Mouse (Mus musculus) ES-E14 (cell line): ENCODE data around the gene Hist1h3e.
"Not testable (repeated sequence)": the region's sequence is repeated elsewhere in the genome, so short reads cannot be mapped to it uniquely, and the experiment has no call there.

Source experiments
- HCFC1 ChIP-seq: IDR thresholded peaks from 2 replicates; pipeline ENCODE4 v1.6.1; 2012; ENCODE audit warnings: low read length, inconsistent platforms, borderline replicate concordance; ENCODE audit not compliant: insufficient read depth
- MAFK ChIP-seq: IDR thresholded peaks from 2 replicates; pipeline ENCODE4 v1.6.1; 2014; ENCODE audit warnings: mild to moderate bottlenecking, low read depth, low read length, inconsistent platforms; ENCODE audit not compliant: insufficient read depth
- ZC3H11A ChIP-seq: IDR thresholded peaks from 2 replicates; pipeline ENCODE4 v1.6.1; 2012; ENCODE audit warnings: low read depth, mild to moderate bottlenecking, inconsistent platforms, low read length, borderline replicate concordance
- ZNF384 ChIP-seq: IDR thresholded peaks from 2 replicates; pipeline ENCODE4 v1.6.1; 2012; ENCODE audit warnings: low read depth, low read length, inconsistent platforms

DNA sequence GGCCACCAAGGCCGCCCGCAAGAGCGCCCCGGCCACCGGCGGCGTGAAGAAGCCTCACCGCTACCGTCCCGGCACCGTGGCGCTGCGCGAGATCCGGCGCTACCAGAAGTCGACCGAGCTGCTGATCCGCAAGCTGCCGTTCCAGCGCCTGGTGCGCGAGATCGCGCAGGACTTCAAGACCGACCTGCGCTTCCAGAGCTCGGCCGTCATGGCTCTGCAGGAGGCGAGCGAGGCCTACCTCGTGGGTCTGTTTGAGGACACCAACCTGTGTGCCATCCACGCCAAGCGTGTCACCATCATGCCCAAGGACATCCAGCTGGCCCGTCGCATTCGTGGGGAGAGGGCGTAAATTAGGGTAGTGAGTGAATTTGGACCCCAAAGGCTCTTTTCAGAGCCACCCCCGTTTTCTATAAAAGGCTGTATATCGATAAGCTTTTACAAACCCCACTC lies 13.7 kb upstream of the Hist1h3e start:
- not testable (repeated sequence) for TF ChIP-seq ZC3H11A, ZNF384, HCFC1, MAFK
